Mouse (Mus musculus) E14TG2a.4 (cell line): Measurements from ENCODE around the gene 4933424G06Rik.

Source experiments
- H3K27me3 ChIP-seq: 2 replicates; pipeline ENCODE4 v1.6.1; 2014; ENCODE audit warnings: low read length, control low read depth; ENCODE audit not compliant: insufficient read depth
- H3K36me3 ChIP-seq: 2 replicates; pipeline ENCODE4 v1.6.1; 2014; ENCODE audit warnings: low read length, control low read depth; ENCODE audit not compliant: insufficient read depth
- H3K4me1 ChIP-seq: replicated peaks from 2 replicates; pipeline ENCODE4 v1.6.1; 2014; ENCODE audit warnings: low read depth, low read length, control low read depth
- H3K4me3 ChIP-seq: replicated peaks from 2 replicates; pipeline ENCODE4 v1.5.1; 2014; ENCODE audit warnings: mild to moderate bottlenecking, low read length
- H3K9me3 ChIP-seq: 2 replicates; pipeline ENCODE4 v1.6.1; 2014; ENCODE audit warnings: low read length, control low read depth
- CTCF ChIP-seq: conservative IDR thresholded peaks from 2 replicates; pipeline ENCODE4 v1.5.1; 2014; ENCODE audit warnings: low read length
- NANOG ChIP-seq: IDR thresholded peaks from 2 replicates; pipeline ENCODE4 v1.6.1; 2014; ENCODE audit warnings: borderline replicate concordance, low read length, mixed read lengths
- POU5F1 ChIP-seq: IDR thresholded peaks from 2 replicates; pipeline ENCODE4 v1.6.1; 2014; ENCODE audit warnings: low read length, borderline replicate concordance

The 4933424G06Rik gene

GRCm38 (mm10) chr1:36674936-36675335, 35.0 kb upstream of the 4933424G06Rik start:
- no peaks in the 10 kb centered on the region for H3K27me3 ChIP-seq
- H3K4me1 ChIP-seq: peaks cover 12% of the 10 kb centered on the region
- no peak overlapping the region for H3K4me3 ChIP-seq
- TF ChIP-seq POU5F1 (no peak), NANOG (no peak), CTCF (no peak)
- H3K9me3 ChIP-seq: no peaks in the 10 kb centered on the region
- H3K36me3 ChIP-seq: peaks cover 20% of the 10 kb centered on the region

- peaks cover 23% of the 10 kb centered on the region for H3K36me3 ChIP-seq
- TF ChIP-seq POU5F1 (no peak), CTCF (no peak), NANOG (no peak)
- no peak overlapping the region for H3K4me3 ChIP-seq
- peaks cover 6% of the 10 kb centered on the region for H3K27me3 ChIP-seq
- H3K4me1 ChIP-seq: peaks cover 53% of the 10 kb centered on the region
- H3K9me3 ChIP-seq: no peaks in the 10 kb centered on the region
Measured at GRCm38 (mm10) chr1:36680893-36681292, 29.1 kb upstream of the 4933424G06Rik start.

GRCm38 (mm10) chr1:36682620-36683355, 27.2 kb upstream of the 4933424G06Rik start, which contains the start of gene Fam178b:
Gene Fam178b, minus strand, starts transcription at chr1:36683183.
- peaks cover 6% of the 10 kb centered on the region for H3K27me3 ChIP-seq
- TF ChIP-seq CTCF (no peak), NANOG (no peak), POU5F1 (no peak)
- peak within 1 kb of the TSS; percentile 78 for H3K4me3 ChIP-seq
- H3K9me3 ChIP-seq: no peaks in the 10 kb centered on the region
- peaks cover 11% of the 10 kb centered on the region for H3K36me3 ChIP-seq
- H3K4me1 ChIP-seq: peaks cover 53% of the 10 kb centered on the region

- TF ChIP-seq NANOG: no peak
- TF ChIP-seq CTCF: peak; percentile 56
- no peak for TF ChIP-seq POU5F1
- H3K9me3 ChIP-seq: no peaks in the 10 kb centered on the region
- peaks cover 53% of the 10 kb centered on the region for H3K4me1 ChIP-seq
- H3K4me3 ChIP-seq: peak overlapping the region; percentile 26; the same call in 1 of the 2 replicates
- peaks cover 11% of the 10 kb centered on the region for H3K36me3 ChIP-seq
- H3K27me3 ChIP-seq: peaks cover 6% of the 10 kb centered on the region
Measured at GRCm38 (mm10) chr1:36683810-36684467, 26.0 kb upstream of the 4933424G06Rik start.

GRCm38 (mm10) chr1:36690671-36691235, 19.2 kb upstream of the 4933424G06Rik start:
- peaks cover 28% of the 10 kb centered on the region for H3K36me3 ChIP-seq
- peaks cover 34% of the 10 kb centered on the region for H3K4me1 ChIP-seq
- no peaks in the 10 kb centered on the region for H3K27me3 ChIP-seq
- H3K9me3 ChIP-seq: no peaks in the 10 kb centered on the region
- TF ChIP-seq NANOG: no peak
- no peak for TF ChIP-seq POU5F1
- no peak for TF ChIP-seq CTCF
- peak overlapping the region; percentile 93 for H3K4me3 ChIP-seq

- Histone ChIP-seq H3K9me3 (no peaks in the 10 kb centered on the region), H3K4me1 (peaks cover 34% of the 10 kb centered on the region), H3K27me3 (no peaks in the 10 kb centered on the region), H3K4me3 (peak within 1 kb of the TSS; percentile 93), H3K36me3 (peaks cover 28% of the 10 kb centered on the region)
- TF ChIP-seq NANOG: no peak
- TF ChIP-seq CTCF: no peak
- TF ChIP-seq POU5F1: no peak
Measured at GRCm38 (mm10) chr1:36691271-36692155, 18.4 kb upstream of the 4933424G06Rik start, which contains the start of gene Cox5b. Gene Cox5b, plus strand, starts transcription at chr1:36691449.

- no peak overlapping the region for H3K4me3 ChIP-seq
- H3K9me3 ChIP-seq: no peaks in the 10 kb centered on the region
- no peaks in the 10 kb centered on the region for H3K27me3 ChIP-seq
- peaks cover 50% of the 10 kb centered on the region for H3K4me1 ChIP-seq
- no peak for TF ChIP-seq CTCF
- no peak for TF ChIP-seq POU5F1
- TF ChIP-seq NANOG: no peak
- H3K36me3 ChIP-seq: peaks cover 45% of the 10 kb centered on the region
Measured at GRCm38 (mm10) chr1:36694871-36695270, 15.1 kb upstream of the 4933424G06Rik start.

GRCm38 (mm10) chr1:36696411-36696810, 13.5 kb upstream of the 4933424G06Rik start:
- TF ChIP-seq NANOG (no peak), POU5F1 (no peak), CTCF (no peak)
- H3K9me3 ChIP-seq: no peaks in the 10 kb centered on the region
- H3K36me3 ChIP-seq: peaks cover 61% of the 10 kb centered on the region
- no peak overlapping the region for H3K4me3 ChIP-seq
- peaks cover 55% of the 10 kb centered on the region for H3K4me1 ChIP-seq
- H3K27me3 ChIP-seq: no peaks in the 10 kb centered on the region
